Mouse (Mus musculus) kidney, embryonic 14.5 days (tissue): ENCODE results near the gene Plcb4. TPM values are rescaled to one million over a fixed set of nuclear protein-coding genes. Genes with fewer than 3 reads are reported as not detected.
"Not testable (repeated sequence)": the region's sequence is repeated elsewhere in the genome, so short reads cannot be mapped to it uniquely, and the experiment has no call there.

Source experiments
- ATAC-seq: fragments of 200-750 bp; cut with Nextera tagmentation; 2 replicates; pipeline ENCODE4 v1.8.0; 2017; ENCODE audit warnings: moderate number of reproducible peaks, mild to moderate bottlenecking, moderate TSS enrichment, moderate library complexity; ENCODE audit not compliant: low FRiP score, low TSS enrichment
- H3K27ac ChIP-seq: fragments of 300-500 bp; sonication (generic); 2 replicates; pipeline ENCODE4 v1.5.1; 2014; ENCODE audit warnings: low read depth, mild to moderate bottlenecking, low read length, moderate library complexity, mixed read lengths
- H3K27me3 ChIP-seq: fragments of 300-500 bp; sonication (generic); 2 replicates; pipeline ENCODE4 v1.6.1; 2014; ENCODE audit warnings: mild to moderate bottlenecking, low read length; ENCODE audit not compliant: control insufficient read depth, insufficient read depth
- H3K36me3 ChIP-seq: fragments of 300-500 bp; sonication (generic); 2 replicates; pipeline ENCODE4 v1.6.1; 2014; ENCODE audit warnings: low read length, mixed read lengths; ENCODE audit not compliant: control insufficient read depth, insufficient read depth
- H3K4me1 ChIP-seq: fragments of 300-500 bp; sonication (generic); 2 replicates; pipeline ENCODE4 v1.6.1; 2014; ENCODE audit warnings: low read length, mixed read lengths; ENCODE audit not compliant: control insufficient read depth, insufficient read depth
- H3K4me2 ChIP-seq: fragments of 300-500 bp; sonication (generic); replicated peaks from 2 replicates; pipeline ENCODE4 v1.6.1; 2014; ENCODE audit warnings: low read depth, mild to moderate bottlenecking, low read length
- H3K4me3 ChIP-seq: fragments of 300-500 bp; sonication (generic); 2 replicates; pipeline ENCODE4 v1.5.1; 2014; ENCODE audit warnings: mild to moderate bottlenecking, low read length
- H3K9ac ChIP-seq: fragments of 300-500 bp; sonication (generic); 2 replicates; pipeline ENCODE4 v1.6.1; 2014; ENCODE audit warnings: low read depth, mild to moderate bottlenecking, low read length, moderate library complexity
- H3K9me3 ChIP-seq: fragments of 300-500 bp; sonication (generic); 2 replicates; pipeline ENCODE4 v1.6.1; 2016; ENCODE audit warnings: low read length; ENCODE audit not compliant: control insufficient read depth
- WGBS: fragments of 180-500 bp; shearing (Covaris S2); extraction: QIAGEN DNeasy Blood & Tissue Kit; methylation state at CpG from one replicate; pipeline ENCODE4 v1.1.7; 2014; 5-methylcytosine and 5-hydroxymethylcytosine counted together
- polyA plus RNA-seq: library from polyadenylated mRNA; unstranded; fragments of >200 nt; fragmentation: Nextera tagmentation; extraction: Ambion mirVana; gene quantifications from 2 replicates; pipeline ENCODE4 v1.2.1, GENCODE M21; 2014

The Plcb4 gene
- polyA plus RNA-seq, 1 experiment from 2014 or later, result 21.2 TPM

GRCm38 (mm10) chr2:135975978-135976377 lies 317.2 kb downstream of the Plcb4 start:
- WGBS, result 95% methylated on average over 9 of the region's 9 CpGs
- H3K36me3 ChIP-seq, result no peaks in the 10 kb centered on the region
- no peak overlapping the region for H3K27ac ChIP-seq
- no peaks in the 10 kb centered on the region for H3K4me1 ChIP-seq
- H3K4me3 ChIP-seq, result no peak overlapping the region
- H3K9me3 ChIP-seq, result no peaks in the 10 kb centered on the region
- H3K9ac ChIP-seq, result no peak overlapping the region
- no peak for ATAC-seq
- no peak overlapping the region for H3K4me2 ChIP-seq
- H3K27me3 ChIP-seq, result no peaks in the 10 kb centered on the region

- no peaks in the 10 kb centered on the region for H3K27me3 ChIP-seq
- no peak for ATAC-seq
- no peaks in the 10 kb centered on the region for H3K9me3 ChIP-seq
- H3K9ac ChIP-seq, result no peak overlapping the region
- no peaks in the 10 kb centered on the region for H3K36me3 ChIP-seq
- WGBS, result 64% methylated on average over 5 of the region's 5 CpGs
- no peak overlapping the region for H3K4me2 ChIP-seq
- no peak overlapping the region for H3K4me3 ChIP-seq
- no peak overlapping the region for H3K27ac ChIP-seq
- no peaks in the 10 kb centered on the region for H3K4me1 ChIP-seq
These were observed 320.0 kb downstream of the Plcb4 start for GRCm38 (mm10) chr2:135978790-135979189.

GRCm38 (mm10) chr2:135980428-135980827 lies 321.6 kb downstream of the Plcb4 start:
- Histone ChIP-seq H3K4me3 (no peak overlapping the region), H3K36me3 (no peaks in the 10 kb centered on the region; the same call in 1 of the 2 replicates), H3K4me2 (no peak overlapping the region), H3K9ac (no peak overlapping the region), H3K27ac (no peak overlapping the region), H3K9me3 (no peaks in the 10 kb centered on the region), H3K4me1 (no peaks in the 10 kb centered on the region), H3K27me3 (no peaks in the 10 kb centered on the region)
- no peak for ATAC-seq
- WGBS, result 49% methylated on average over 1 of the region's 1 CpGs

GRCm38 (mm10) chr2:135983972-135984371 lies 325.2 kb downstream of the Plcb4 start:
- H3K4me3 ChIP-seq, result no peak overlapping the region
- no peaks in the 10 kb centered on the region; the same call in 1 of the 2 replicates for H3K36me3 ChIP-seq
- H3K9me3 ChIP-seq, result no peaks in the 10 kb centered on the region
- no peaks in the 10 kb centered on the region for H3K4me1 ChIP-seq
- no peak overlapping the region for H3K27ac ChIP-seq
- H3K9ac ChIP-seq, result no peak overlapping the region
- no peak for ATAC-seq
- H3K4me2 ChIP-seq, result no peak overlapping the region
- 93% methylated on average over 4 of the region's 4 CpGs for WGBS
- no peaks in the 10 kb centered on the region for H3K27me3 ChIP-seq

GRCm38 (mm10) chr2:135985536-135986265 lies 326.9 kb downstream of the Plcb4 start:
- Histone ChIP-seq H3K9ac (no peak overlapping the region), H3K27ac (no peak overlapping the region), H3K9me3 (no peaks in the 10 kb centered on the region), H3K36me3 (no peaks in the 10 kb centered on the region; the same call in 1 of the 2 replicates), H3K4me3 (no peak overlapping the region), H3K27me3 (no peaks in the 10 kb centered on the region), H3K4me2 (no peak overlapping the region), H3K4me1 (no peaks in the 10 kb centered on the region)
- no peak for ATAC-seq
- 86% methylated on average over 15 of the region's 15 CpGs for WGBS

- H3K4me1 ChIP-seq, H3K27ac ChIP-seq, H3K4me2 ChIP-seq, ATAC-seq, H3K4me3 ChIP-seq, H3K9me3 ChIP-seq, H3K27me3 ChIP-seq, H3K36me3 ChIP-seq, H3K9ac ChIP-seq: not testable (repeated sequence)
These were observed 329.7 kb downstream of the Plcb4 start for GRCm38 (mm10) chr2:135988475-135988874.

GRCm38 (mm10) chr2:135990686-135991085 lies 331.9 kb downstream of the Plcb4 start:
- H3K4me1 ChIP-seq, H3K4me3 ChIP-seq, H3K9ac ChIP-seq, H3K9me3 ChIP-seq, H3K36me3 ChIP-seq, H3K27me3 ChIP-seq, H3K4me2 ChIP-seq, H3K27ac ChIP-seq, ATAC-seq: not testable (repeated sequence)
- WGBS, result 85% methylated on average over 10 of the region's 10 CpGs

- no peaks in the 10 kb centered on the region for H3K36me3 ChIP-seq
- no peak for ATAC-seq
- H3K4me1 ChIP-seq, result no peaks in the 10 kb centered on the region
- no peaks in the 10 kb centered on the region for H3K9me3 ChIP-seq
- no peak overlapping the region for H3K4me3 ChIP-seq
- no peak overlapping the region for H3K27ac ChIP-seq
- H3K27me3 ChIP-seq, result no peaks in the 10 kb centered on the region
- no peak overlapping the region for H3K4me2 ChIP-seq
- H3K9ac ChIP-seq, result no peak overlapping the region
- 87% methylated on average over 11 of the region's 11 CpGs for WGBS
These were observed 334.5 kb downstream of the Plcb4 start for GRCm38 (mm10) chr2:135993314-135993713.

GRCm38 (mm10) chr2:135995196-135995595 lies 336.4 kb downstream of the Plcb4 start:
- H3K9me3 ChIP-seq, result no peaks in the 10 kb centered on the region
- H3K36me3 ChIP-seq, result no peaks in the 10 kb centered on the region
- H3K27me3 ChIP-seq, result no peaks in the 10 kb centered on the region
- H3K4me3 ChIP-seq, result no peak overlapping the region
- H3K4me2 ChIP-seq, result no peak overlapping the region
- H3K27ac ChIP-seq, result no peak overlapping the region
- WGBS, result 90% methylated on average over 4 of the region's 4 CpGs
- H3K9ac ChIP-seq, result no peak overlapping the region
- ATAC-seq, result no peak
- H3K4me1 ChIP-seq, result no peaks in the 10 kb centered on the region
